Mouse (Mus musculus): ENCODE measurements around the gene Cyp17a1.

GRCm38 (mm10) chr19:46628403-46628802 lies 44.6 kb downstream of the Cyp17a1 start:
- TF ChIP-seq POLR2A (IDR thresholded peaks at IDR 0.05; ENCODE audit: borderline replicate concordance, control insufficient read depth, low read depth, low read length), result no peak
- no peak for TF ChIP-seq CTCF (IDR thresholded peaks at IDR 0.05; ENCODE audit: control insufficient read depth, insufficient read depth, low read length)
